Mouse (Mus musculus): ENCODE data around the gene Hmgcs2.

- TF ChIP-seq POLR2A (IDR thresholded peaks at IDR 0.05; ENCODE audit: extremely low read depth, insufficient read depth, low read length) (no peak), CTCF (IDR thresholded peaks at IDR 0.05; ENCODE audit: low read depth, low read length) (no peak)
Observed at GRCm38 (mm10) chr3:98267249-98267651, 13.0 kb upstream of the Hmgcs2 start.

Measured in liver, adult 2 months (tissue).